Mouse (Mus musculus) regulatory T cell (primary cell): ENCODE data around the gene Srsf7.

Experiments
- in situ Hi-C: fragments of 300-600 bp; cut with MboI, MseI; formaldehyde crosslinking; loops from one replicate; pipeline ENCODE4 v1.15.1; 2025; ENCODE audit warnings: high pct_unique_total_duplicates

Gene Srsf7

DNA sequence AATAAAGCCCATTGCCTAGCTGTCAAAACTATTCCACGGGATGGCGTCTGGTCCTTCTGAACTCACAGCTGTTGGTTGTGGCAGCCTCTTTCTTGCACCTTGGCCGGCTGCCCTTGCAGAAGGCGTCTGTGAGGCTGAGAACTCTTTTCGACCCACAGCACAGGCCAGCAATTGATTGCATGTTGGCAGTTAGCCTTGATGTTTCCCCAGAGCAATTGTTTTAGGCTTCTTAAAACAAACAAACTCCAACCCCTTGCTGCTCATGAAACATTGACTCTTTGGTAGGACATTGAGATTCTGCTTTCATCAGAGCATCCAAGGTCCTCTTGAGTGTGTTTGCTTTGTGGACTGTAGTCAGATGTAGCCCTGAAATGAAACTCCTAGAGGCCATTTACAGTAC lies 46.7 kb downstream of the Srsf7 start:
- in situ Hi-C loops = no loop called here

- in situ Hi-C loops = no loop called here
Observed at GRCm38 (mm10) chr17:80157489-80157888, 49.6 kb downstream of the Srsf7 start.

DNA sequence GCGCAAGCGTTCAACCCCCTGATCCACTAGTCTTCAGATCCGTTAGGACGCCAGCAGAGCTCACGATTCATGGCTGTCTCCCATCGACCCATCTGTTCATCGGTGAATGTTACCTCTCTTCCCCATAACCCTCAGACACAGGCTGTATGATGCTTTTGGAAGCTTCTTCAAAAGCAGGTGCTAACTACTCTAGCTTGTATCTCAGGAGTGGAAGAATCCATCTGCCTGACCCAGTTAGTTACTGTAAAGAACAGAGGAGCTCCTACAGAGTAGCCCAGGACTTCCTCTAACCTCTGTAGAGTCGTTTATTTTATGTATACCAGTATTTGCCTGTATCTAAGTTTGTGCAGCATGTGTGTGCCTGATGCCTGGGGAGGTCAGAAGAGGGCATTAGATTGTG lies 50.2 kb downstream of the Srsf7 start:
- in situ Hi-C loops = no loop called here

GRCm38 (mm10) chr17:80153631-80154030 lies 53.5 kb downstream of the Srsf7 start:
- in situ Hi-C loops = no loop called here

- in situ Hi-C loops = no loop called here
Observed at GRCm38 (mm10) chr17:80152767-80153630, 54.1 kb downstream of the Srsf7 start.

DNA sequence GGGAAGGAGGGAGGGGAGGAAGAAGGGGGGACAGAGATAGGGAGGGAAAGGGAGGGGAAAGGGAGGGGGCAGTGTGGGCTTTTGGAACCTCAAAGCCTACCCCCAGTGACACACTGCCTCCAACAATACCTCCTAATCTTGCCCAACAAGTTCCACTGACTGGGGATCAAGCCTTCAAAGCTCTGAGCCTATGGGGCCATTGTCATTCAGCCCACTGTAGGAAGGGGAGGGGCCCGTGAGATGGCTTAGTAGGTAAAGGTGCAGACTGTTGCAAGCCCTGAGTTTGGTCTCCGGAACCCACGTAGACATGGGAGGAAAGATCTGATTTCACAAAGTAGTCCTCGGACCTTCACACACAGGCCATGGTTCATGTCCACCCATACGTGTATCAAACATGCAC lies 55.8 kb downstream of the Srsf7 start:
- in situ Hi-C loops = no loop called here
